8 mouse cellular contexts compared by ENCODE assay signal in genomic region chr19:47731071-47731881, GRCm38 (mm10). TPM values are rescaled to one million over a fixed set of nuclear protein-coding genes. Genes with fewer than 3 reads are reported as not detected.
A peak's percentile ranks its signal among the peaks of the same experiment; 100 is the strongest.
DNase-seq lines count a peak whose midpoint lies in the region; ATAC-seq lines count a peak whose summit lies in the region.

Gene Sfr1 (plus strand): TSS chr19:47731682.

- H3K27ac ChIP-seq in heart, embryonic 10.5 days = peak within 1 kb of the TSS; percentile 94
- peak within 1 kb of the TSS; percentile 96 for H3K27ac ChIP-seq in kidney, embryonic 15.5 days

- peak; percentile 99 for DNase-seq in B cell, adult 2 months
- DNase-seq in brain, adult 2 months (ENCODE audit: low read depth, low spot score) = peak; percentile 99
- peak; percentile 99 for DNase-seq in heart, embryonic 10.5 days (ENCODE audit: low spot score)
- peak; percentile 100 for DNase-seq in liver
- peak; percentile 99 to 100 for DNase-seq in spleen, postnatal 4 days (ENCODE audit: low spot score in 2 of 2)

- under 1% methylated on average over 70 of the region's 72 CpGs for WGBS in heart, embryonic 10.5 days
- under 1% methylated on average over 71 of the region's 72 CpGs for WGBS in kidney, embryonic 15.5 days

- H3K36me3 ChIP-seq in heart, embryonic 10.5 days = peaks cover 39% of the 10 kb centered on the region
- H3K36me3 ChIP-seq in kidney, embryonic 15.5 days = peaks cover 34% of the 10 kb centered on the region

- H3K4me2 ChIP-seq in kidney, embryonic 15.5 days = peak within 1 kb of the TSS; percentile 87

- H3K27me3 ChIP-seq in heart, embryonic 10.5 days (ENCODE audit: insufficient read depth, poor library complexity, severe bottlenecking) = no peaks in the 10 kb centered on the region
- no peaks in the 10 kb centered on the region for H3K27me3 ChIP-seq in kidney, embryonic 15.5 days

- peak within 1 kb of the TSS; percentile 78 for H3K9ac ChIP-seq in kidney, embryonic 15.5 days

- ATAC-seq in erythroblast, adult 5-6 weeks (replicated peaks; ENCODE audit: low FRiP score, poor library complexity, severe bottlenecking) = peak; percentile 99
- ATAC-seq in kidney, embryonic 15.5 days (replicated peaks; ENCODE audit: low FRiP score) = peak; percentile 98
- ATAC-seq in monocyte, adult 5-6 weeks (replicated peaks; ENCODE audit: insufficient number of reproducible peaks, low FRiP score, low TSS enrichment, poor library complexity, severe bottlenecking) = peak; percentile 89

- peak within 1 kb of the TSS; percentile 84 for H3K4me3 ChIP-seq in heart, embryonic 10.5 days
- peak within 1 kb of the TSS; percentile 83 for H3K4me3 ChIP-seq in kidney, embryonic 15.5 days (replicated peaks)

- no peaks in the 10 kb centered on the region for H3K9me3 ChIP-seq in heart, embryonic 10.5 days
- no peaks in the 10 kb centered on the region for H3K9me3 ChIP-seq in kidney, embryonic 15.5 days (replicated peaks)

- peaks cover 26% of the 10 kb centered on the region for H3K4me1 ChIP-seq in heart, embryonic 10.5 days
- peaks cover 20% of the 10 kb centered on the region for H3K4me1 ChIP-seq in kidney, embryonic 15.5 days

RNA-seq across cellular contexts. Expression of gene Sfr1, which starts in this region (rescaled TPM):
- total RNA-seq in erythroblast, adult 5-6 weeks (2015; ENCODE audit: low replicate concordance) = 25.2 and 26.8 TPM in 2 replicates
- total RNA-seq in erythroblast, adult 5-6 weeks (2017; ENCODE audit: low replicate concordance) = 23.4 and 31.6 TPM in 2 replicates
- polyA plus RNA-seq in heart, embryonic 10.5 days (2016; fragmentation: Nextera tagmentation; extraction: Ambion mirVana) = 238 and 281 TPM in 2 replicates
- 237 and 238 TPM in 2 replicates for polyA plus RNA-seq in kidney, embryonic 15.5 days (2015; fragmentation: Nextera tagmentation; extraction: Ambion mirVana)
- 208 to 256 TPM (median 242 TPM) in 3 replicates for total RNA-seq in monocyte, adult 5-6 weeks (2017)

Comparison
In these comparisons a context has a peak if more than half of its experiments do, and no peak if none do; other contexts are left out.
1. Peak in every context shown above with its lines: DNase-seq, ATAC-seq, H3K4me3 ChIP-seq and H3K27ac ChIP-seq.